Mouse (Mus musculus) CH12.LX (cell line): ENCODE measurements at regions not wholly inside any gene's neighbourhood (a gene's known extent, or its start where the extent isn't known, plus 50 kb on each side); places are given as distances from the start of the nearest gene placed in this dataset.

Experiments
- CHD2 ChIP-seq: IDR thresholded peaks from 2 replicates; pipeline ENCODE4 v1.6.1; 2011; ENCODE audit warnings: low read length, improper control_type of control experiment
- CTCF ChIP-seq, 2 experiments: IDR thresholded peaks in 1 of 2; conservative IDR thresholded peaks in 1 of 2; 2 replicates each; pipeline ENCODE4 v1.5.1; 2011 to 2012; ENCODE audit warnings: low read depth in 2 of 2, low read length in 2 of 2, improper control_type of control experiment in 1 of 2, inconsistent platforms in 1 of 2, mild to moderate bottlenecking in 1 of 2, moderate library complexity in 1 of 2
- EP300 ChIP-seq: IDR thresholded peaks from 2 replicates; pipeline ENCODE4 v1.6.1; 2011; ENCODE audit warnings: low read length, improper control_type of control experiment
- POLR2A ChIP-seq: IDR thresholded peaks from 2 replicates; pipeline ENCODE4 v1.6.1; 2011; ENCODE audit warnings: low read depth, mild to moderate bottlenecking, improper control_type of control experiment, low read length

- TF ChIP-seq POLR2A (no peak), CHD2 (no peak), EP300 (no peak), CTCF (conservative IDR thresholded peaks at IDR 0.05 in 1 of 2, IDR thresholded peaks at IDR 0.05 in 1 of 2; ENCODE audit: low read depth in 2 of 2, low read length in 2 of 2) (no peak)
These were observed 112.6 kb upstream of the Tmem72 start for GRCm38 (mm10) chr6:116829341-116829740.
